Mouse (Mus musculus) forebrain, embryonic 11.5 days (tissue): ENCODE measurements at regions not wholly inside any gene's neighbourhood (a gene's known extent, or its start where the extent isn't known, plus 50 kb on each side); places are given as distances from the start of the nearest gene placed in this dataset.
A peak's percentile ranks its signal among the peaks of the same experiment; 100 is the strongest.

ENCODE experiments used
- ATAC-seq: fragments of 200-750 bp; cut with Nextera tagmentation; replicated peaks from 2 replicates; pipeline ENCODE4 v1.8.0; 2017; ENCODE audit warnings: moderate TSS enrichment; ENCODE audit not compliant: low FRiP score
- DNase-seq: peaks from one replicate; pipeline ENCODE4 v3.0.0-alpha.2; 2017; ENCODE audit warnings: low spot score
- H3K27ac ChIP-seq: fragments of 300-500 bp; sonication (generic); 2 replicates; pipeline ENCODE4 v1.5.1; 2014; ENCODE audit warnings: low read depth, low read length
- H3K27me3 ChIP-seq: fragments of 300-500 bp; sonication (generic); 2 replicates; pipeline ENCODE4 v1.6.1; 2014; ENCODE audit warnings: mild to moderate bottlenecking, low read length, mixed read lengths; ENCODE audit not compliant: control insufficient read depth, insufficient read depth
- H3K36me3 ChIP-seq: fragments of 300-500 bp; sonication (generic); 2 replicates; pipeline ENCODE4 v1.6.1; 2014; ENCODE audit warnings: mild to moderate bottlenecking, low read length, moderate library complexity, mixed read lengths; ENCODE audit not compliant: control insufficient read depth, insufficient read depth
- H3K4me1 ChIP-seq: fragments of 300-500 bp; sonication (generic); replicated peaks from 2 replicates; pipeline ENCODE4 v1.6.1; 2014; ENCODE audit warnings: low read length, mixed read lengths; ENCODE audit not compliant: control insufficient read depth, insufficient read depth
- H3K4me2 ChIP-seq: fragments of 300-500 bp; sonication (generic); 2 replicates; pipeline ENCODE4 v1.6.1; 2014; ENCODE audit warnings: low read depth, mild to moderate bottlenecking, low read length, moderate library complexity, mixed read lengths; ENCODE audit not compliant: severe bottlenecking
- H3K4me3 ChIP-seq: fragments of 300-500 bp; sonication (generic); 2 replicates; pipeline ENCODE4 v1.5.1; 2014; ENCODE audit warnings: low read depth, low read length
- H3K9ac ChIP-seq: fragments of 300-500 bp; sonication (generic); 2 replicates; pipeline ENCODE4 v1.6.1; 2014; ENCODE audit warnings: low read length
- H3K9me3 ChIP-seq: fragments of 300-500 bp; sonication (generic); 2 replicates; pipeline ENCODE4 v1.6.1; 2016; ENCODE audit warnings: low read length, mixed read lengths; ENCODE audit not compliant: control insufficient read depth
- WGBS: fragments of 180-500 bp; shearing (Covaris S2); extraction: QIAGEN DNeasy Blood & Tissue Kit; methylation state at CpG from one replicate; pipeline ENCODE4 v1.1.7; 2014; 5-methylcytosine and 5-hydroxymethylcytosine counted together

DNA sequence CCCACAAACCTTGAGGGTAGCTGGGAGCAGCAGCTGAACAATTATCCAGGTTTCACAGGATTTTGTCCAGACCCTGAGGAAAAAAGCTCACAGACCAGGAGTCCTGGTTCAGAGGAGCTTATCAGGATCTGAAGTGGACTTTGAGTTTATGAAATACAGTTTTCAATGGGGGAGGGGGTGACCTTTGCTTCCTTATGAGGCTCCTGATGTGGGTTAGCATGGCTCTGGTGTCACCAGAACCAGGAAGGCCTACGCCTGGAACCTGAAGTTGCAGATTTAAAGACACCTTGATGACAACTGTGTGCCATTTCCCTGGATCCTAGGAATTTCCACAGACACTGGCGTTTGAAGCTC is 364.7 kb downstream of the Btg1 start:
- H3K4me3 ChIP-seq, result no peak overlapping the region
- H3K4me2 ChIP-seq, result no peak overlapping the region
- ATAC-seq (peak; percentile 47; the same call in 1 of the 2 replicates), DNase-seq (no peak)
- no peaks in the 10 kb centered on the region for H3K27me3 ChIP-seq
- no peaks in the 10 kb centered on the region for H3K9me3 ChIP-seq
- peaks cover 8% of the 10 kb centered on the region; the same call in 1 of the 2 replicates for H3K4me1 ChIP-seq
- peak overlapping the region; percentile 75; the same call in 1 of the 2 replicates for H3K27ac ChIP-seq
- H3K36me3 ChIP-seq, result no peaks in the 10 kb centered on the region
- 63% methylated on average over 2 of the region's 2 CpGs for WGBS
- H3K9ac ChIP-seq, result no peak overlapping the region

DNA sequence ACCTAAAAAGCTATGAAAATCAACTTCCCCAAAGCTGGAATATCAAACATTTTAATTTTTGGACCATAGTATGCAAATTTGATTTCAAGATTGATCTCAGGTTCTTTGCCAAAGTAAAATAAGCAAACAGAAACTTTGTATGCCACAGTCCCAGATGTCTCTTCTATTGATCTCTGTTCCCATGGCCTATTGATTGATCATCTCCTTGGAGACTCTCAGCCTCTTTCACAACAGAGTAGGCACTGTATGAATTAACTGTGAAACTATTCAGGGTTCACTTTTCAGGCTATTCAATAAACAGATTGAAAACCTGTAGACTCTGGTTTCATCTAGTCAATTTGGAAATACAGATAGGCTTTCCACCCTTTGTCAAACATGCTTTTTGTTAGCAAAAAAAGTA is 384.1 kb downstream of the Btg1 start:
- Histone ChIP-seq H3K9ac (no peak overlapping the region), H3K9me3 (no peaks in the 10 kb centered on the region), H3K27me3 (no peaks in the 10 kb centered on the region), H3K4me3 (no peak overlapping the region), H3K4me1 (no peaks in the 10 kb centered on the region), H3K36me3 (no peaks in the 10 kb centered on the region), H3K4me2 (no peak overlapping the region), H3K27ac (no peak overlapping the region)
- DNase-seq (no peak), ATAC-seq (no peak)

DNA sequence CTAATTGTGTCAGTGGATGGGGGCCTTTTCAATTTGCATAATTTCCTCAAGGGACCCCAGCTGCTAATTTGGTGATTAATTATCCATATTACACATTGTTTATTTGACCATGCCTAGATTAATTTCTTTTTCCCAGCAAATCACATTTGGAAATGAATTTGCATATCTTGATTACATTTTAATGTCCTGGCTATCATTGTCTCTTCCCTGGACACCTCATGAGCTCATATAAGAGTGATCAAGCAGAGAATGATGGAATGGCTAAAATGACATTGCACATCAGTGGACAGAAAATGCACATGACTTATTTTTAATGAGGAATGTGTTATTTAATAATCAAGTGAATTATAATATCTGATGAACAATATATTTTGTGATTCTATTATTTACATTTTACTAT is 392.1 kb downstream of the Btg1 start:
- no peak overlapping the region for H3K27ac ChIP-seq
- H3K4me2 ChIP-seq, result no peak overlapping the region
- H3K27me3 ChIP-seq, result no peaks in the 10 kb centered on the region
- H3K4me1 ChIP-seq, result no peaks in the 10 kb centered on the region
- no peak overlapping the region for H3K9ac ChIP-seq
- no peaks in the 10 kb centered on the region for H3K36me3 ChIP-seq
- H3K9me3 ChIP-seq, result no peaks in the 10 kb centered on the region
- no peak overlapping the region for H3K4me3 ChIP-seq
- no peak for ATAC-seq
- DNase-seq, result no peak

DNA sequence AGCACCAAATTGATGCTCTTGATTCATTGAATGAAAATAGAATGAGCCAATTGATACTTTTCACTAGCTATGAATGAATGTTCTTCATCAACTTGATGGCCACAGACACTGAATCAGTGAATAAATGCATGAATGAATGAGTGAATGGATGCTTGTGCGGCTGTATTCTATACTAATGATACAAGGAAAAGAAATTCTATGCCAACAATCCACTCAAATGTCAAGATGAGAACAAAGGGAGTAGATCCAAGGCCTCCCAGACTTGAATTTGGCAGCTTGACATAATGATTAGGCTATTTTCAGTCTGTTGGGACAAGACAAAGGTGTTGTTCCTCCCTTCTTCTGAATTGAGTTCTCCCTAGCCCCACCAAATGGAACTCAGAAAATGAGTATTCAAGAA is 393.1 kb downstream of the Btg1 start:
- 48% methylated on average over 1 of the region's 1 CpGs for WGBS
- no peak overlapping the region for H3K27ac ChIP-seq
- H3K4me2 ChIP-seq, result no peak overlapping the region
- H3K9me3 ChIP-seq, result no peaks in the 10 kb centered on the region
- H3K4me3 ChIP-seq, result no peak overlapping the region
- H3K27me3 ChIP-seq, result no peaks in the 10 kb centered on the region
- no peak overlapping the region for H3K9ac ChIP-seq
- H3K36me3 ChIP-seq, result no peaks in the 10 kb centered on the region
- DNase-seq (no peak), ATAC-seq (no peak)
- H3K4me1 ChIP-seq, result no peaks in the 10 kb centered on the region

DNA sequence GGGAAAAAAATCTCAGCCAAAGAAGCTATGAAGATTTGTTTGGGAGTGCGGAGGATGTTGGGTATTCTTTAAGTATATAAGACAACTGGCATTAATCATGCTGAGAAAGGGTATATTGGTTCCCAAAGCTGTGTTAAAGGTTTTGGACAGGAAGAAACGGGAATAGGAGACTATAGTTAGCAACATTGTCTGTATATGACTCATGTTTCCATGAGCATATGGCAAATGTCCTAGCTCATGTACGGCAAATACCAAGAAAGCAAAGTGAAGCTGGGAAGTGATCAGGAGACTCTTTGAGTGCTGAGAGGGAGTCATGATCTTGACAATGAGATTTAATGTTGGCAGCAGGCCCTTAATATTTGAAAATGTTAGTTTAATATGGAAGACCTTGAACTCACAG is 401.8 kb downstream of the Btg1 start:
- Histone ChIP-seq H3K4me1 (no peaks in the 10 kb centered on the region), H3K9ac (no peak overlapping the region), H3K4me3 (no peak overlapping the region), H3K4me2 (no peak overlapping the region), H3K36me3 (no peaks in the 10 kb centered on the region), H3K27me3 (no peaks in the 10 kb centered on the region), H3K9me3 (no peaks in the 10 kb centered on the region), H3K27ac (no peak overlapping the region)
- ATAC-seq, result no peak
- no peak for DNase-seq
- WGBS, result 89% methylated on average over 3 of the region's 3 CpGs

DNA sequence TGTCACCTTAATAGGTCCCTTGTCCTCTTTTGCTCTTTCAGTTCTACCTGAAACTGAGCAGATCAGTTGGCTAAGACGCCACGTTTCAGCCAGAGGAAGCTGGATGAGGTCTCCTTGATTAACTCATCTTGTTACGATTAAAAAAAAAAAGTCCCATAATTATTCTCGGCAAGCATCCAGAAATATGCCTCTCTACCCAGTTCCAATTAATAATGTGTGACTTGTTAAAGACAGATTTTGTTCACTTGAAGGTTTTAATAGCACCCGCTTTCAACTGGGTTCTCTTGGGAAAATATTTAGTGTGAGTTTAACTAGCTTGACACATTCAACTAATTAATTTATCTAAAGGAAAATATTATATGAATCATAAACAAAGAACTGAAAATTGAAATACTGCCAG is 412.0 kb downstream of the Btg1 start:
- no peaks in the 10 kb centered on the region for H3K4me1 ChIP-seq
- DNase-seq (no peak), ATAC-seq (no peak)
- no peak overlapping the region for H3K9ac ChIP-seq
- WGBS, result 82% methylated on average over 5 of the region's 5 CpGs
- no peaks in the 10 kb centered on the region for H3K36me3 ChIP-seq
- H3K4me2 ChIP-seq, result no peak overlapping the region
- no peaks in the 10 kb centered on the region for H3K9me3 ChIP-seq
- no peak overlapping the region for H3K4me3 ChIP-seq
- H3K27ac ChIP-seq, result no peak overlapping the region
- H3K27me3 ChIP-seq, result no peaks in the 10 kb centered on the region

DNA sequence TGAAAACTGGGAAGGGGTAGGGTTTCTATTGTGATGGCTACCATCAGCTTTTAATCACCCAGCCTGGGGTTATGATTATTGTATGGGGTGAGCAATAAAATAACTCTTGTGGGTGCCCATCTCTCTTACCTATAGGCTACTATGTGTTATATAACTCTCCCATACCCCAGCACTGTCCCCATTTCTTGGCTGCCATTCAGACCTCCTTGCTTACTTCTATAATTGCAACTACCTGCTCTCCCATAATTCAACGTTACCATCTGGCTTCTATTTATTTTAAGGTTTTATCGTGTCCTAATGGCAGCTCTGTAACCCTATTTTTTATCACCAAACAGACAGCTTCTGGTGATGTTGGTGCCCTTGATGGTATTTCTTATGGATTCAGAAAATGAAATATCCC is 414.2 kb downstream of the Btg1 start:
- 86% methylated on average over 2 of the region's 2 CpGs for WGBS
- H3K36me3 ChIP-seq, result no peaks in the 10 kb centered on the region
- no peaks in the 10 kb centered on the region for H3K9me3 ChIP-seq
- DNase-seq (no peak), ATAC-seq (no peak)
- no peak overlapping the region for H3K4me3 ChIP-seq
- no peaks in the 10 kb centered on the region for H3K27me3 ChIP-seq
- no peak overlapping the region for H3K9ac ChIP-seq
- no peaks in the 10 kb centered on the region for H3K4me1 ChIP-seq
- H3K4me2 ChIP-seq, result no peak overlapping the region
- H3K27ac ChIP-seq, result no peak overlapping the region

DNA sequence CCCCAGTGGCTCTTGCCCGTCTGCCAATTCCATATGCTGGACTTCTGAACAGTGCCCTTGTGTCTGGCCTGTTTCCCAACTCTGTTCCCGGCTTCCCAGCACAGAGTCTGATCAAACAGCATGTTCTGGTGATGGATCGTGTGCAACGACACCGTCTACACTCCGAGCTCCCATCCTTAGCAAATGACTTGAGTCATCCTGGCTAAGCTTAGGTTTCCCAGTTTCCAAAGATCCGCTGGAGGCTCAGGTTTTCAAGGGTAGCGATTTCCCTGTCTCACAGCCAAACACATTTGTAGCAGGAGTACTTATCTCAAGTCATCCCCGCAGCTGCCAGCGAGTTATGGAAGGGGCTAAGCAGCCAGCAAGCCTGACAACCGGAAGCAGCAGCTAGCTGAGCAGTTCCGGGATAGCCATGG is 418.6 kb downstream of the Btg1 start:
- no peak overlapping the region for H3K9ac ChIP-seq
- no peak for ATAC-seq
- H3K27ac ChIP-seq, result no peak overlapping the region
- H3K27me3 ChIP-seq, result no peaks in the 10 kb centered on the region
- H3K4me3 ChIP-seq, result no peak overlapping the region
- no peaks in the 10 kb centered on the region for H3K36me3 ChIP-seq
- H3K4me1 ChIP-seq, result no peaks in the 10 kb centered on the region
- no peaks in the 10 kb centered on the region for H3K9me3 ChIP-seq
- 88% methylated on average over 12 of the region's 12 CpGs for WGBS
- no peak overlapping the region for H3K4me2 ChIP-seq
- DNase-seq, result no peak

DNA sequence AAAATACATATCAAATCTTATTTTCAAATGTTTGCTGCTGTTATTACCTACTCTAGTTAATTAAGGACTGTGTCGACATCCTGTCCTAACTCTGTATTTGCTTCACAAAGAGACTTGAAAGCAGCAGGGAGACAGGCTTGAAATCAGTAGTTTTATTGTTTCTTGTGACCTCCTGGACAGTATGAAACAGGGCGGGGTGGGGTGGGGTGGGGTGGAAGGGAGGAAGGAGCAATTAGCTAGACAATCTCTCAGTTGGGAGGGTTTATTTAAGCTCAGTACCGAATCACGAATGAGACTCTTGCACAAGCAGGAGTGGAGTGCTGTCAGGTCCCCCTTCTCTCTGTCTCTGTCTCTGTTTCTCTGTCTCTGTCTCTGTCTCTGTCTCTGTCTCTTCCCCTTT is 421.2 kb downstream of the Btg1 start:
- WGBS, result 41% methylated on average over 4 of the region's 4 CpGs

More for the DNA sequence above, 421.2 kb downstream of the Btg1 start:
- Histone ChIP-seq H3K27me3 (no peaks in the 10 kb centered on the region), H3K4me2 (no peak overlapping the region), H3K36me3 (no peaks in the 10 kb centered on the region), H3K9me3 (no peaks in the 10 kb centered on the region), H3K4me3 (no peak overlapping the region), H3K9ac (no peak overlapping the region), H3K4me1 (no peaks in the 10 kb centered on the region), H3K27ac (no peak overlapping the region)
- no peak for DNase-seq
- no peak for ATAC-seq
